Mouse (Mus musculus) lung, postnatal 0 days (tissue): ENCODE measurements at regions not wholly inside any gene's neighbourhood (a gene's known extent, or its start where the extent isn't known, plus 50 kb on each side); places are given as distances from the start of the nearest gene placed in this dataset.

Experiments used
- ATAC-seq: fragments of 200-750 bp; cut with Nextera tagmentation; 2 replicates; pipeline ENCODE4 v1.8.0; 2017; ENCODE audit warnings: moderate library complexity
- DNase-seq: peaks from one replicate; pipeline ENCODE4 v3.0.0-alpha.2; 2016; ENCODE audit warnings: low spot score
- H3K27ac ChIP-seq: fragments of 300-500 bp; sonication (generic); 2 replicates; pipeline ENCODE4 v1.5.1; 2014; ENCODE audit warnings: antibody characterized with exemption, mild to moderate bottlenecking, low read length, mixed read lengths
- H3K27me3 ChIP-seq: fragments of 300-500 bp; sonication (generic); replicated peaks from 2 replicates; pipeline ENCODE4 v1.6.1; 2014; ENCODE audit warnings: low read length, mixed read lengths; ENCODE audit not compliant: insufficient read depth
- H3K36me3 ChIP-seq: fragments of 300-500 bp; sonication (generic); 2 replicates; pipeline ENCODE4 v1.6.1; 2014; ENCODE audit warnings: low read length, mixed read lengths; ENCODE audit not compliant: insufficient read depth
- H3K4me1 ChIP-seq: fragments of 300-500 bp; sonication (generic); 2 replicates; pipeline ENCODE4 v1.6.1; 2014; ENCODE audit warnings: antibody characterized with exemption, low read depth, low read length, mixed read lengths; ENCODE audit not compliant: insufficient read depth
- H3K4me2 ChIP-seq: fragments of 300-500 bp; sonication (generic); replicated peaks from 2 replicates; pipeline ENCODE4 v1.6.1; 2014; ENCODE audit warnings: low read depth, mild to moderate bottlenecking, low read length, moderate library complexity, mixed read lengths
- H3K4me3 ChIP-seq: fragments of 300-500 bp; sonication (generic); 2 replicates; pipeline ENCODE4 v1.5.1; 2014; ENCODE audit warnings: low read depth, low read length
- H3K9ac ChIP-seq: fragments of 300-500 bp; sonication (generic); replicated peaks from 2 replicates; pipeline ENCODE4 v1.6.1; 2014; ENCODE audit warnings: low read depth, mild to moderate bottlenecking
- H3K9me3 ChIP-seq: fragments of 300-500 bp; sonication (generic); 2 replicates; pipeline ENCODE4 v1.6.1; 2016; ENCODE audit warnings: low read length, mixed read lengths
- CTCF ChIP-seq: IDR thresholded peaks from 2 replicates; pipeline ENCODE4 v1.5.1; 2016; ENCODE audit warnings: antibody characterized with exemption, mild to moderate bottlenecking
- EP300 ChIP-seq: IDR thresholded peaks from 2 replicates; pipeline ENCODE4 v1.6.1; 2016; ENCODE audit warnings: antibody characterized with exemption, mild to moderate bottlenecking, control low read depth
- WGBS: fragments of 180-500 bp; shearing (Covaris S2); extraction: QIAGEN DNeasy Blood & Tissue Kit; methylation state at CpG from one replicate; pipeline ENCODE4 v1.1.7; 2014; 5-methylcytosine and 5-hydroxymethylcytosine counted together

- WGBS = 37% methylated on average over 2 of the region's 2 CpGs
- no peak for TF ChIP-seq EP300
- no peak for TF ChIP-seq CTCF
- ATAC-seq = peak; percentile 38; the same call in 1 of the 2 replicates
- no peak overlapping the region for H3K27ac ChIP-seq
- H3K4me2 ChIP-seq = no peak overlapping the region
- H3K9me3 ChIP-seq = no peaks in the 10 kb centered on the region
- no peaks in the 10 kb centered on the region for H3K4me1 ChIP-seq
- H3K4me3 ChIP-seq = no peak overlapping the region
- peak; percentile 13 for DNase-seq
- H3K9ac ChIP-seq = no peak overlapping the region
- no peaks in the 10 kb centered on the region for H3K27me3 ChIP-seq
- no peaks in the 10 kb centered on the region for H3K36me3 ChIP-seq
Observed at GRCm38 (mm10) chr8:44343924-44344323, 591.3 kb upstream of the Fat1 start.

GRCm38 (mm10) chr8:44347412-44347811 is 587.8 kb upstream of the Fat1 start:
- no peak overlapping the region for H3K4me2 ChIP-seq
- no peak overlapping the region for H3K9ac ChIP-seq
- no peaks in the 10 kb centered on the region for H3K4me1 ChIP-seq
- TF ChIP-seq CTCF (no peak), EP300 (peak; percentile 48; the same call in 1 of the 2 replicates)
- no peaks in the 10 kb centered on the region for H3K27me3 ChIP-seq
- no peaks in the 10 kb centered on the region for H3K9me3 ChIP-seq
- no peak overlapping the region for H3K27ac ChIP-seq
- no peak overlapping the region for H3K4me3 ChIP-seq
- ATAC-seq = peak; percentile 78
- peak; percentile 59 for DNase-seq
- no peaks in the 10 kb centered on the region for H3K36me3 ChIP-seq
- 40% methylated on average over 1 of the region's 1 CpGs for WGBS

- no peaks in the 10 kb centered on the region for H3K4me1 ChIP-seq
- WGBS = 45% methylated on average over 6 of the region's 6 CpGs
- TF ChIP-seq EP300 (no peak), CTCF (no peak)
Observed at GRCm38 (mm10) chr8:44373987-44374386, 561.3 kb upstream of the Fat1 start.

GRCm38 (mm10) chr8:44377731-44378130 is 557.5 kb upstream of the Fat1 start:
- Histone ChIP-seq H3K9me3 (no peaks in the 10 kb centered on the region), H3K9ac (no peak overlapping the region), H3K27ac (no peak overlapping the region), H3K27me3 (no peaks in the 10 kb centered on the region), H3K4me3 (no peak overlapping the region), H3K4me1 (no peaks in the 10 kb centered on the region), H3K36me3 (no peaks in the 10 kb centered on the region), H3K4me2 (no peak overlapping the region)
- TF ChIP-seq CTCF (no peak), EP300 (no peak)
- no peak for ATAC-seq
- 42% methylated on average over 3 of the region's 3 CpGs for WGBS
- DNase-seq = peak; percentile 9

More at GRCm38 (mm10) chr8:44373987-44374386, 561.3 kb upstream of the Fat1 start:
- H3K36me3 ChIP-seq = no peaks in the 10 kb centered on the region
- H3K4me2 ChIP-seq = no peak overlapping the region
- H3K9me3 ChIP-seq = no peaks in the 10 kb centered on the region
- H3K27ac ChIP-seq = no peak overlapping the region
- H3K4me3 ChIP-seq = no peak overlapping the region
- ATAC-seq (no peak), DNase-seq (no peak)
- H3K9ac ChIP-seq = no peak overlapping the region
- H3K27me3 ChIP-seq = no peaks in the 10 kb centered on the region

- no peak overlapping the region for H3K4me2 ChIP-seq
- 95% methylated on average over 6 of the region's 6 CpGs for WGBS
- ATAC-seq (no peak), DNase-seq (no peak)
- H3K4me1 ChIP-seq = no peaks in the 10 kb centered on the region
- no peak for TF ChIP-seq CTCF
- no peak for TF ChIP-seq EP300
- H3K9me3 ChIP-seq = no peaks in the 10 kb centered on the region
- no peaks in the 10 kb centered on the region for H3K36me3 ChIP-seq
- no peak overlapping the region for H3K4me3 ChIP-seq
- no peaks in the 10 kb centered on the region for H3K27me3 ChIP-seq
- H3K27ac ChIP-seq = no peak overlapping the region
- H3K9ac ChIP-seq = no peak overlapping the region
Observed at GRCm38 (mm10) chr8:44408462-44408861, 526.8 kb upstream of the Fat1 start.

- Histone ChIP-seq H3K4me2 (no peak overlapping the region), H3K27ac (no peak overlapping the region), H3K9me3 (no peaks in the 10 kb centered on the region), H3K9ac (no peak overlapping the region), H3K4me1 (no peaks in the 10 kb centered on the region), H3K27me3 (no peaks in the 10 kb centered on the region), H3K36me3 (no peaks in the 10 kb centered on the region), H3K4me3 (no peak overlapping the region)
- DNase-seq = no peak
- TF ChIP-seq EP300 = no peak
- TF ChIP-seq CTCF = no peak
- 90% methylated on average over 3 of the region's 3 CpGs for WGBS
- ATAC-seq = no peak
Observed at GRCm38 (mm10) chr8:44410261-44410660, 525.0 kb upstream of the Fat1 start.

- ATAC-seq (no peak), DNase-seq (no peak)
- H3K27me3 ChIP-seq = no peaks in the 10 kb centered on the region
- no peak overlapping the region for H3K4me3 ChIP-seq
- no peaks in the 10 kb centered on the region for H3K4me1 ChIP-seq
- no peak overlapping the region for H3K4me2 ChIP-seq
- H3K9me3 ChIP-seq = no peaks in the 10 kb centered on the region
- H3K27ac ChIP-seq = no peak overlapping the region
- no peak overlapping the region for H3K9ac ChIP-seq
- 85% methylated on average over 8 of the region's 8 CpGs for WGBS
- no peaks in the 10 kb centered on the region for H3K36me3 ChIP-seq
- TF ChIP-seq EP300 = no peak
- TF ChIP-seq CTCF = no peak
Observed at GRCm38 (mm10) chr8:44418003-44418402, 517.2 kb upstream of the Fat1 start.
